Mouse (Mus musculus): Measurements from ENCODE around the gene Kctd14.

The Kctd14 gene

DNA sequence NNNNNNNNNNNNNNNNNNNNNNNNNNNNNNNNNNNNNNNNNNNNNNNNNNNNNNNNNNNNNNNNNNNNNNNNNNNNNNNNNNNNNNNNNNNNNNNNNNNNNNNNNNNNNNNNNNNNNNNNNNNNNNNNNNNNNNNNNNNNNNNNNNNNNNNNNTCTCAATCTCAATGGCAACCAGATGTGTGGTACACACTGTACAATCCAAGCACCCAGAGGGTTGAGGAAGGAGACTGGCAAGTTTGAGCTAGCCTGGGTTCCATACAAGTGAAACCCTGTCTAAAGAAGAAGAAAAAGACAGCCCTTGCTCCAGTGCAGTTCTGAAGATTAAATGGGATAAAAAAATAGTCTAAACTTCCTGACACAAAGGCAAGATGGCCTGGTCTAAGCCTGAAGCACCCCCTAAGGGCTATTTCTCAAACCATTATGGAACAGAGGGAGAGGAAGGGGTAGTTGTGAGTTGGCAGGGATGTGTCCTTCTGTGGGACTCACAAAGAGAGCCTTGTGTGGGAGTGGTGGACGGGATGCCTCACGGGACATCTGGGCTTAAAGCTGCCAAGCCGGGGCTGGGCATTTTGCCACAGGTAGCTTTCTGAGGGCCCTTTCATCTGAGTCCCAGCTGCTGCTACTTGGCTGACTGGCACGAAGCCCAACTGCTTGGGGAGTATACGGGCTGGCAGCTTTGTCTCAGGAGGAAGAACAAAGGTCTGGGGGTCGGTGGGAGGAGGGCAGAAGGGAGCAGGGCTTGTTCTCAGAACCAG, 4.8 kb upstream of the Kctd14 start:
- no peak for DNase-seq (ENCODE audit: low spot score)

DNA sequence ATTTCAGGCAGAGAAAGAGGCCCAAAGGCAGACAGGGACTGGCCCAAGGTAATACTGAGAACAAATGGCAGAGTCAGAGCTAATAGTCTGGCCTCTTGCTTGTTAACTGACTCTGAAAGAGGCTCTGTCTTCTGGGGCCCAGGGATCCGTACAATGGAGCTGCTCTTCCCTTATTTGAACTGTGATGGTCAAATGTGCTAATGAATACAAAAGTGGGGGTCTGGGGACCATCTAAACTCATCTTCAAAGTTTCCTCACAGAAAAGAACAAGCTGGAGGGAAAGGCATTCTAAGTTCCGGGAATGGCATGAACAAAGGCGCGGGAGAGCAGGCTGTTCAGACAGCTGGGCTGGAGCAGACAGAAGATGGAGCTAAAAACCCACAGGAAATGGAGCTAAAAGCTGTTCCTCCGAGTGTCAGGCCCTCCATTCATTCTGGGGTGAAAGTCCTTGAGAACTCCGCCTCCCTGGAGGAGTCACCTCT, 4.0 kb upstream of the Kctd14 start:
- DNase-seq (ENCODE audit: low spot score) = no peak

DNA sequence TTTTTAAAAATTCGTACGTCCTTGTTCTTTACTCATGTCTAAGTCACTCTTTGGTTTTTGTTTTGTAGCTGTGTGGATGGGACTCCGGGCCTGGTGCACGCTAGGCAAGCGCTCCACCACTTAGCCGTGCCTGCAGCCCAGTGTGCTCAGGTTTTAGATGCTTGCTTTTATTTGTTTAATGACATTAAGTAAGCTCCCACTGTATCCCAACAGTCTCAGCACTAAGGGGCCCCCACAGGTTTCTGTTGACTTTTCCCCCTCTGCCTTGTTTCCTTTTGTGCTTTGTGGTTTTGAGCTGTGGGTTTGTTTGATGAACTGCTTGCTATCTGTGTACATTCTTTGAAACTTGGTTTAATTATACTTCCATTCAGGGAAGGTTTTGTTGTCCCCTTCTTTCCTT, 1.1 kb downstream of the Kctd14 start:
- no peak for DNase-seq (ENCODE audit: low spot score)

DNA sequence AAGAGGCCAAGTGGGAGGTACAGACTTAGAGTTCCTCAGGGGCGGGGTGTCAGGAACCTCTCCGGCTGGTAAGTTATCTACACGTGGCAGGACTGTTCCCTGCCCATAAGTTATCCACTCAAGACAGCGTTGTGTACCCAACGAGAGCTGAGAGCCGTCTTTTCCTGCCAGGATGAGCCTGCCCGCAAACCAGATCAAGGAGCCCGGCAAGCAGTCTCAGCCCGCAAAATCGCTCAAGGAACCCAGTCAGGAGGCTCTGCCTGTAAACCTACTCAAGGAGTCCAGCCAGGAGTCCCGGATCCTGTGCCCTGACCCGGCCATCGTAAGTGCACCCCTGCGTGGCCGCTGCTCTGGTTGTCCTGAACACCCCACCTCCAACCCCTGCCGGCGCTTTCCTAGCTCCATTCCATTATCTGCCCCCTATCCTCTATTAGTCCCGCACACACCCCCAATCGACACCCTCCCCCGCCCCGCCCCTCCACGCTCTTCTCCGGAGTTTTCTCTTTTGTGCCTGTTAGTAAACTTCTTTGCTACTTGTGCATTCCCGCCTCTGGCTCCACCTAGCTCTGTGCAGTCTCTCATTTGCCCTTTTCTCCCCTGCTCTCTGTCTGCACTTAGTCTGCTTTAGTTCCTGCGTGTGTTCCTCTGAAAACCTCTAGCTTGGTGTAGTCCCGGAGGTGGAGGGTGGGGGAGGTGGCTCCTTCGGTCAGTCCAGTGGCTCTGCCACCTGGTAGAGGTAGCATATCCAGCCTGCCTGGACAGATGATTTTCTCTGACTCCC, 2.2 kb downstream of the Kctd14 start:
- peak; percentile 84 for DNase-seq (ENCODE audit: low spot score)

DNA sequence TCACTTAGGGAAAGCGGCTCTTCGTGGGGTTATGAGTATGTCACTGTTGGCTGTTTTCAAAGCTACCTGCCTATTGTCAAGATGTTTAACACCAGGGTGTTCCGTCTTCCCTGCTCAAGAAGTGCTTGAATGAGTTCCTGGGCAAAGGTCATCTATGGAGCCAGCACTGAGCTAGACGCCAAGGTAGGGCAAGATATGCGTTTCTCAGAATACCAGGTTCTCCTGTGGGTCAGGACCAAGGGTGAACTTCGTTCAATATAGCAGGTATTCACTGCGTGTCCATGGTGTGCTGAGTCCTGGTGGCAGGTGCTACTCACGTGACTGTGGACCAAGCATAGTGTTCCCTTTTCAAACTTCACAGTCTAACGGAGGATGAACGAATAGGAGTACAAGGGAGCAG, 3.7 kb downstream of the Kctd14 start:
- DNase-seq (ENCODE audit: low spot score) = no peak

DNA sequence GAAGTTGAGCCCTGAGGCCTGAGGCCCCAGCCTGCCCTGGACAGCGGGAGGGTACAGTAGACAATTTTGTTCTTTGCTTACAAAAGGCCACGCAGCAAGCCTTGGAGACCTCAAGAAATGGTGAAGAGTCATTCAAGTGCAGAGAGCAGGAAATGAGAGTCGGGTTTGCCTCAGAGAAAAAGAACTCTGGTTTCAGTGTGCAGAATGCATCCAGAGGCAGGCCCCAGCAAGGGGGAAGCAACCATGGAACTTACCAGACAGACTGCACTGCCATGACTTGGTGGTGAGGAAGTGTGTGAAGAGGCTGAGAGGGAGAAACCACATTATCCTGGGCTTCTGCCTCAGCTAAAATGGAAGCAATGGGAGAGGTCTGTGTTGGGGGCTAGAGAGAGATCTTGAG, 4.5 kb downstream of the Kctd14 start:
- no peak for DNase-seq (ENCODE audit: low spot score)

DNA sequence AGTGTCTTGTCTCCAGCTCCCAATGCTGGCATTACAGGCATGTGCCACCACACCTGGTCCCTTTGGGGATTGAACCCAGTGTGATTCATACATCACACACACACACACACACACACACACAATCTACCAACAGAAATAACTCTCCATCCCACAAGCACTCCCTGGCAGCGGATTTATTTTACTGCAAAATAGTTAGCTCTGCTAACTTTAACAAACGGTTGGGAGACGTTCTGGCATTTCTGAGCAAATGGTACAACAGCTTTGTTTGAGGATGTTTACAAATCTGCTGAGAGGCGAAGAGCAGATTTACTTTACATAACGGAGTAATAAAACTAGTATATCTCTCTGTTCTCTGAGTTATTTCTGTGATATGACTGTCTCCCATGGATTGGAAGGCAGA, 21.9 kb downstream of the Kctd14 start:
- no peak for DNase-seq (ENCODE audit: low spot score)

DNA sequence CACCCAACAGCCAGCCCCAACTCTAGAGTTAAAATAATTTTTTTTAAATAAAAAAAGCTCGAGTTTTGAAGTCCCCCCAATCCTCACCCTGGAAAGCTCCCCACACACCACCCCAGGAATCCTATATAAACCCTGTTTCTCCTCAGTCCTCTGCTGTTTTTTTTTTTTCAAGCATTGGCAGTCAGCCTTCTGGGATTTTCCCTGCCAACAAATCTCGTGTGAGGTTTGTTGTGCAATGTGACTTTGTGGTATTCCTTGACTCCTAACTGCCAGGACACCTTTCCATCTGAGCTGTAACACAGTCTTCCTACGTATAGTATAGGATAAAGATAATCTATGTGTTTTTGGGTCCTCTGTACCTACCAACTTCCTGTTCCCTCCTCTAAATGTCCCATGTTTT, 28.2 kb downstream of the Kctd14 start:
- no peak for DNase-seq (ENCODE audit: low spot score)

DNA sequence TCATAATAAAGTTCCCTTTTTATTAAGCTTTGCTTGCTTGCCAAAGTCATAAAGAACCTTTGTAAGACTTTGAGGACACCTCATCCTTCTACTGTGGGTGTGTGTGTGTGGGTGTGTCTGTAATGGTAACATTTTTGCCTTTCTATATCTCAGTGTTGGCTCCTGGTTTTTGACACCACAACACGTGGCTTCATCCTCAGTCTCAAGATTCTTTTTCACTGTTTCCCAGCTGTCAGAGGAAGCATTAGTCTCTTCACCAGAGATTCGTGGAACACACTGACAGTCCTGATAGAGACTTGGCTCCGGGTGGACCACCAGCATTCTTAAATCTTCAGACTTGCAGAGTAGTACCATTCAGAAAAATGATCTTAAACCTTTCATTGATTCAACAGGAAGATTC, 29.2 kb downstream of the Kctd14 start:
- no peak for DNase-seq (ENCODE audit: low spot score)

DNA sequence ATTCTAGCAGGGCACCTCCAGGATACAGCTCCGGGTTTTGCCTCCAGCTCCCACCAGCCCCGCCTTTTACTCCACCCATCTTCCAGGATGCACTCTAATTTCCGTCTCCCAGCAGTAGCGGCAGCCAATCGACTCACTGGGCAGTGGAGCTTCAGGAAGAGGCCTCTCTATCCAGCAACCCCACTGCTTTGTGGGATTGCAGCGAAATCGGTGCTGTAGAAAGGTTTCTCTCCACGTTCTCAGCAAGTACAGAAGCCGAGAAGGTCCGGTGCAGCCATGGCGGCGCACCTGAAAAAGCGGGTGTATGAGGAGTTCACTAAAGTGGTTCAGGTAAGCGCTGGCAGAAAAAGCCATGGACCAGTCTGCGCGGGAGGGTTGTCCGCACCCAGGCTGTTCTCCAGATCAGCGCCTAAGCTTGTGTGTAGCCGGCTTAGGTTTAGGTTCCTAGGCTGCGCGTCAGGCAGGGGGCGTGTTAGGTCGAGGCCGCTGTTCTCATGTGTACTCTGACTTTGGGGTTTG, 29.8 kb downstream of the Kctd14 start, which contains the start of gene Ints4:
Ints4 (plus strand) TSS at position 136 of the 519 bp plus-strand sequence.
- DNase-seq (ENCODE audit: low spot score) = peak; percentile 93

DNA sequence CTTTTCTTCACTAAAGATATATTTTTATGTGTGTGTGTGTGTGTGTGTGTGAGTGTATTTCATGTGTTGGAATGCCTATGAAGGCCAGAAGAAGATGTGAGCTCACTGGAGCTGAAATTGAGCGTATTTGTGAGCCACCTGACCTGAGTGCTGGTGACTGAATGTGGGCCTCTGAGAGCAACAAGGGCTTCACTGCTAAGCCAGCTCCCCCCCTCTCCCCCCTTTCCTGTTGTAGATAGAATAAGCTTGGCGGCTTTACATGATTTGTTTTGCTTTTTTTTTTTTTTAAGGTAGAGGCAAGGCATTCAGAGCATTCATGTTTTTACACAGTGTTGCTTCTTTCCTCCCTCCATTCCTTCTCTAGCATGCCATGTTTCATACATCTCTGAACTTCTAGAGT, 32.3 kb downstream of the Kctd14 start:
- DNase-seq (ENCODE audit: low spot score) = no peak

DNA sequence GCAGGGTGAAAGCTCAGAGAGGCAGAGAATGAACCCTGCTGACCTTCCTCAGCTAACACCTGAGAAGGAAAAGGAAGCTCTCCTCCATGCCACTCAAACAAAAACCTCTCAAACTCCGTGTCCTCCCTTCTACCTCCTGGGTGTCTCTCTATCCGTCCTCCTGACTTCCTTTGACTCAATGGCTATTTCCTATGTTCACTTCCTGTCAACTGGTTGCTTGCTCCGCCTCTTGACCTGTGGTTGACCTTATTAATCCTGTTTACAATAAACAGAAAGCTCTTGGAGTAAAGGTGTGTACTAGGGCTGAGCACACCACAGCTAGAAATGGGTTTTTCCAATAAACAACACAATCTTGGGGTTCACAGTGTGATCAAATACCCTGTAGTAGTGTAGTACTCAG, 40.0 kb downstream of the Kctd14 start:
- no peak for DNase-seq (ENCODE audit: low spot score)

DNA sequence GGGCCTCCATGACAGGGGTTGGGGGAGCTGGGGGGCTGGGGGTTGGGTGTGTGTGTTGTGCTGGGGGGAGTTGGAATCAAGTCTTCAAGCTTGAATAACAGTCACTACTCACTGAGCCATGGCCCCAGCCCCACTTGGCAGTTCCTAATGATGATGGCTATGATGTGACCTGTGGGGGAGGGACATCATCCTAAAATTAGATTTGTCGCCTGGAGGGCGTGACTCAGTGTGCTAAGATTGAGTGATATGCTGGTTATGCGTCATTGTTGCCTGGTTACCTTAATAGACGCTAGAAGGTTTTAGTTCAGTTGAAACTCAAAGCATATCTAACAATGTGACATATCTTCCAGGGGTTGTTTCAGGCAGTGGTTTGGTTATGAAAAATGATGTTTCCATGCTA, 41.3 kb downstream of the Kctd14 start:
- DNase-seq (ENCODE audit: low spot score) = no peak

DNA sequence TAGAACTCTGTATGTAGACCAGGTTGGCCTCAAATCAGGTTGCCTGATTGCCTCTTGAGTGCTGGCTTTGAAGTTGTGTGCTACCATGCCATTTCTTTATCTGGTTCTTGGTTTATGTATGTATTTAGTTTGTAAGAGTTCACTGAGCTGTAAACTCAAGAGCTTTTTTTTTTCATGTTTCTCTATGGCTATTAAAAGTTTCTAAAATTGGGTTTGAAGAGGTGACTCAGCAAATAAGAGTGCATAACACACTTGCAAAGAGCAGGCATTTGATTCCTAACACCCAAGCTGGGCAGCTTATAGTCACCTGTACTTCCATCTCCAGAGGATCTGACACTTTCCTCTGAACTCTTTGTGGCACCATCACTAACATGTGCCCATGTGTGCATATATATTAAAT, 43.9 kb downstream of the Kctd14 start:
- DNase-seq (ENCODE audit: low spot score) = no peak

DNA sequence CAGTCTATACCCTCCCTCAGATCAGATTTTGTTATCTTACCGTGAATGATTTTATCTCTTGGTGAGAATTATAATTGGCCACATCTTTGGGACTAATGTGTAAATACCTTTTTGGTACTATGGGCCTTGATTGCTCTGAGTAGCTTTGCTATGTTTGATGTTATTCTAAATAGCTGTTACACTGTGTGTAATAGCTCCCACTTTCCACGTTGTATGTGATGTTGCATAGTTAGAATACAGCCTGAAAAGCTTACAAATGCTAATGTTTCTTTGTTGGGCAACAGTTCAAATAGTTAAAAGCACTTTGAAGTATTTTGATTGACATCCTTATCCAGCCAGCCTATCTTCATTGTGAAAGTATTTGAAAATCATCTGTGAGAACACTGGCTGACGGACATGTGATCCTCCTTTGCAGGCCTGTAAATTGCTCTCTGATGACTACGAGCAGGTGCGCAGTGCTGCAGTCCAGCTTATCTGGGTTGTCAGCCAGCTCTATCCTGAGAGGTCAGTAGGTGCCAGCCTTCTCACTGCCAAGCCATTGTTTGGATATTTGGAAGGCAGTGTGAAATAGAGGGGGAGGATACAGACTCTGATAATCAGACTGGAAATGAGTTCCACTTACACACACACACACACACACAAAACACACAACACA, 49.6 kb downstream of the Kctd14 start:
- DNase-seq (ENCODE audit: low spot score) = no peak
